Mouse (Mus musculus) thymus, postnatal 10 days (tissue): ENCODE measurements at regions not wholly inside any gene's neighbourhood (a gene's known extent, or its start where the extent isn't known, plus 50 kb on each side); places are given as distances from the start of the nearest gene placed in this dataset.

Experiments used
- DNase-seq, 2 experiments: peaks; one replicate each; pipeline ENCODE4 v3.0.0; 2021; ENCODE audit warnings: low spot score in 2 of 2

DNA sequence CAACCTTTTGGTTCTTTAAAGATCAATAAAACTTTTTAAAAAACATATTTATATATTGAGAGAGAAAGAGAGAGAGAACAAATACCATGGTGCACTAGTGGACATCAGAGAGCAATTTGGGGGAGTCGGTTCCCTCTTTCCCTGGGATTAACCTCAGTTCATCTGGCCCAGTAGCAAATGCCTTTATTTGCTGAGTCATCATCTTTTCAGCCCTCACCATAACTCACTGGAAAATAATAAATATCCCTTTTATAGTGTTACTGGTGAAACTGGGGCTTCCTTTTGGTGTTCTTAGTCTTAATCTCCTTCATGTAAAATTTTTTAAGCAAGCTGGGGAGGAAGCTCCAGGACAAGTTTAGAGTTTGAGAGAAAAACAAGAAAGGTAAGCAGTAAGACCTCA is 105.3 kb upstream of the Arg1 start:
- DNase-seq, result no peak

DNA sequence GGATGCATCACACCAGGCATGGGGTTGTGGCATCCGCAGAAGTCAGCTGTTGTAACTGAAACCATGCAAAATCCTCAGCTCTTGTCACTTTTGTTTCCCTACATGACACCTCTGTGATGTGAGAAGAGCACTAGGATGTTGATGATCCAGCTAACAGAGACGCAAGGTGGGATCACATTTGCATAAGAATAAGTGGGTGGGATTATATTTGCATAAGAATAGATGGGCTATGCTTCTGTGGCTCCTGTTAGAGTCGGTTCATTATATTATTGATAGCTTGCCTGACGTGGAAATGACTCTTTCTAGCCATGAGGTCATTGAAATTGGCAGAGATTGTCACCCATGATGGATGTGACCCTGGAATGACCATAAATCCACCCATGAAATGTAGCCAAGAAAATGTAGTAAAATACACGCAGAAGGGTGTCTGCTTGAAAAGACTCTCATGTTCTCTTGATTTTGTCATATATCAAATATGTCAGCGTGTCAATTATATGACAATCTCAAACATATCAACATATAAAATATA is 102.2 kb upstream of the Arg1 start:
- DNase-seq, result no peak

DNA sequence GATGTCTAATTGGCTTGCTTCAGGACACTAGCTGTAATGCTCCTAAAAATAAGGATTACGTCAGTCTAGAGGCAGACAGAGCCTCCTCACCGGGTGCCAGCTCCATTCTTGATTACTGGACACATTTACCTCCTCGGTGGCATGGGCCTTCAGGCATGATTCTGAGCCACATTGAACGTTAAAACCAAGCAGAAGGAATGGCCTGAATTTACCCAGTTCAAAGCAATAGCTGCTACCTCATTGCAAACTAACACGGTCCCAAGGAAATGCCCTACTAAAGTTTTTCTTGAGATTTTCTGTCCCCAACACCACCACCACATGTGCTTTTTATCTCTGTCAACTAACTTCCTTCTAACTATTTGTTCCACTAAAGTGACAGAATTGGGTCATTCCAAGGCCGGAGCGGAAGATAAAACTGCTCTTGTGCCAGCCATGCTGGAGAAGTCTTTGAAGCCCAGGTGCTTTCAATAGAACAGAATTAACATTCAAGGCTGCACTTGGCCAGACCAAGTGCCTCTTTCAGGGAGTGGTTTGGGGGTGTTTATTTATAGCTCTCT is 96.4 kb upstream of the Arg1 start:
- no peak for DNase-seq

DNA sequence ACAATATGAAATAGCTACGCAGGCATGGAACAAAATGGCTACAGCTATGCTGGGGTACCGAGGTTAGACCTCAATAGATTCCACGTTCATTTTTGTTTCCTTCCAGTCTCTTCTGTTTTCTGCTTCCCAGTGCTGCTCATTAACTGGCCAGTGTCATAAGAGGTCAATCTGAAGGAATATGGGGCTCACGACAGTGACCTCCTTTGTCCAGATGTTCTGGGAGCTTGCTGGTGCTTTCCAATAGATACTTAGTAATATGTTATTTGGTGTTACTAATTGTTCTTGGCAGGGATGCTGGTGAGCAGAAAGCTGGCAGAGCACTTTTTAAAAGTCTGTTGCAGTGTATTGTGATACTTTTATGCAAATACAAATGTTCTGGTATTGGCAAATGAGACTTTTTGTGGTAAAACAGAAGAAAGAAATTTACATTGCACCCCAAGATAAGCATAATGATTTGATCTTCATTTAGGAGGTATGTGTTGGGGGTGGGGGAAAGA is 95.8 kb upstream of the Arg1 start:
- DNase-seq, result no peak

DNA sequence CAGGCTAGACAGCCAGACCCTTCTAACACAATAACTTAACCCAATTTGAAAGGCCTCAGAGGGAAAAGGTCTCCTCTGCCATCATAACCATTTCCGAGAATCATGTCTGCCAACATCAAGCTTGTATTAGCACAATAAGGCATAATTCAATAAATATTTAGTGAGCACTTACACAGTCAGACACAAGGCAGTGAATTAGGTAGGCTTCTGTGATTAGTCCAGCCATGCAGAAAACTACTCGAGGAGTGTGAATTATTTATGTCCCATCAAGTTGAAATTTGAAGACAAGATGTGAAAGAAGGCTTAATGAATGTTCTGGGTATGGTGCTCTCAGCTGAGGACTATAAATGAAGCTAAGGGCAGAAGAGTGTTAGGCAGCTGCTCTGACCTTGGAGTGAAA is 91.7 kb upstream of the Arg1 start:
- no peak for DNase-seq

DNA sequence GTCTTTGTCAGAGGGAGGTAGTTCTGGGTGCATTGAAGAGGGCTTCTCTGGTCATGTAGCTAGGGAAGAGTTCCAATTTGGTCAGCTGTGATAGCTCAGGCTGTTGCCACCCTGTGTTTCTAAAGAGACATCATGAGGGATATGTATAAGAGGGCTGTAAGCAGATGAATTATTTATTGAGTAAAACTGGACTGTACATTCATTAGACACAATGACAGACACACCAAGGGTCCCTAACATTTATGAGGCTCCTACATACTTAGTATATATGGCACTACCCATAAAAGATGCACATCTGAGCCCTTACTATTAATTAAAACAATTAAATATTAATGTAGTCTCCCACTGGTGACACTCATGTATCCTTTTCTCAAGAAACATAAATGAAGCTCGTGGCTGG is 90.6 kb upstream of the Arg1 start:
- no peak for DNase-seq

DNA sequence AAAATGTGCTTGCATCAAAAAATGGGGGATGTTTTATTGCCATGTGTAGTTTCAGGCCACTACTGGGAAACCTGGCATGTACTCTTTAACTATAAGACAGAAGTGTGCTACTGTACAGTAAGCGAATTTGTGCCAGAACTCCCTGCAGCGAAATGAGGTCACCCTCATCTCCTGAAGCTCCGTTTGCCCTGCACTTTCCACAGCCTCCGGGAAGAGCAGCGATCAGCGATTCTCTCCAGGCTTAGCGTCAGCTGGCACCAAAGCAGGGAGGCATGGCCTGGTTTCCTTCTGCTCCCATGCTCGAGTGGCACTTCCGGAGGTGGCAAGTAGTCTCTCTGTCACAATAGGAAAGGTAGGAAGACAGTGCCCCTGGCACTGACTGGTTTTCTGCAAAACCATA is 88.8 kb upstream of the Arg1 start:
- no peak for DNase-seq

DNA sequence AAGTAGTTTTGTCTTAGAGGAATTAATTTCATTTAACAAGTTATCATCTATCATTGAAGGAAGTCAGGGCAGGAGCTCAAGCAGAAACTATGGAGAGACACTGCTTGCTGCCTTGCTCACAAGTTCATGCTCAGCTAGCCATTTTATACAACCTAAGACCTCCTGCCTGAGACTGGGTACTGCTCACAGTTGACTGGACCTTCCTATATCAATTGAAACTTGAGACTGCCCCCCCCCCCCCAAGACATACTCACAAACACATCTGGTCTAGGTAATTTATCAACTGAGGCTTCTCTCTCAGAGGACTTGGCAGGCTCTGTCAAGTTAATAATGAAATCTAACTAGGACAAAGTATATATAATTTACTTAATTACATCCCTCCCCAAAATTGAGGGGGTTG is 84.8 kb upstream of the Arg1 start:
- no peak for DNase-seq

DNA sequence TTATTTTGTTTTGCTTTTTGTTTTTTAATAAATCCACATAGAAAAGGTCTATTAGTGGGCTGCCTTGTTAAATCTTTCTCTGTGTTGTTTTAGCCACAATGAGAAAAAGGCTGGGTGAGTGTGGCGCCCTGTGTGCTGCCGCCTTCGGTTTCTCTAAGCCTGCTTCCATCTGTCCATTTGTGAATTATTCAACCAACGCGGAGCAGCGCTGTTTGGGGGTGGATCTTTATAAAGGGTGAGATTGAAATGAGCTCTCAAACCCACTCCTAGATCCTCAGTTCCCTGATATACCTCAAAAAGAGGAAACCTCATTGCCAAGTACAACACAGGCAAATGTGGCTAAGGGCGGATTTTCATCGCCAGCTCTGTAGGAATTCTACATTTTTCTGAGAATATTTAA is 74.0 kb upstream of the Arg1 start:
- no peak for DNase-seq

DNA sequence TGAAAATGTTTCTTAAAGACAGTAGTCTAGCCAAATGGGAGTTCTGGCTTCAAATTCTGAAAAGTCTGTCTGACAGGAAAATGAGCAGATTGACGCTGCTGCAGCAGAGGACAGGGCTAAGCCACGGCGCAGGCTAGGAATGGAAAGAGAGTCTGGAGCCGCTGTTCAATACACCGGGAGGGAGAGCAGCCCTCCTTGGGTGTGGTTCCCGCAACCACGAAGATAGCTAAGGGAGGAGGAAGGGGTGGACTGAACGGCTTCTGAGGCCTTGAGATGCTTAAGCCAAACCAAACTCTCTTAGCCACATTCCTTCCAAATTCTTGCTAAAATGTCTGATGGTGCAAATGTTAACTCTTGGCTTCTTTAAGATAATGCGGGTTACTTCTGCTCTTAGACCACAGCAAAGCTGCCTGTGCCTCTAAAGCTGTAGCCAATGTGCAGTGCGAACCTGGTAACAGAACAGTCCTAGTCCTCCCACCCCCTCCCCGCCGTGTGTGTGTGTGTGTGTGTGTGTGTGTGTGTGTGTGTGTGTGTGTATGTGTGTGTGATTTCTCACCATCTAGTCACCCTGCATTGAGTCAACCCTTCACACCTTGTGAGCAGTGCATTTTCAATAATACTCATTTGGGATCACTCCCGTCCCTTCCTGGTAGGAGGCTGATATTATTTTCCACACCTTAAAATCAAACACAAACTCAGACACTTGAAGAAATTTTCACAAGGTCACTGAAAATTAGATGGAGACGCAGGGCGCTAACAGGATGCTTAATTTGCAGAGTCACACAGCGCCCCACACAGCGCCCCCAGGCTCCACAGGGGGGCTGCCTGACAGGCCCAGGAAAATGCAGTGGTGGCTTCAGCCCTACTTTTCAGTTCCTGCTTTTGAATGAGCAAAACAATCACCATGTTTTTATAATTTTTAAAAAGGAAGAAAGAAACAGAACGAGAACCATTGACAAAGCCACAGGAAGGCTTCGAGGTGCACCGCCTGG is 73.2 kb upstream of the Arg1 start:
- DNase-seq, result no peak

DNA sequence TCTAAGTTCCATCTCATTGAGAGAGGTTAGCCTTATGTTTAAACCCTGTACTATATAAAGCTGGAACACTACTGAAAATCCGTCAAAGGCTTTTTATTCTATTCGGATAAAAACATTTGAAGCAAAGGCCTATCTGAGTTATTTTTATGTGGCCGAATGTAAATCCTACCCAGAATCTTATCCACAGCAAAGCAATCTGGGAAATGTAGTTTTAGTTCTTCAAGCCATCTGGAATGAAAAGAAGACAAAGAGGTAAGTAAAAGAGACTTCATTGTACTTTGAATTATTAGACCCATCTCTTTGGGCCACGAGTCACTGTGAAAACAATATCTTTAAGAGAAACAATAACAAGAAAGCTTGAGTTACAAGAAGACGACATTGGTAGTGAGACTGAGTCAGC is 72.5 kb upstream of the Arg1 start:
- DNase-seq, result no peak

DNA sequence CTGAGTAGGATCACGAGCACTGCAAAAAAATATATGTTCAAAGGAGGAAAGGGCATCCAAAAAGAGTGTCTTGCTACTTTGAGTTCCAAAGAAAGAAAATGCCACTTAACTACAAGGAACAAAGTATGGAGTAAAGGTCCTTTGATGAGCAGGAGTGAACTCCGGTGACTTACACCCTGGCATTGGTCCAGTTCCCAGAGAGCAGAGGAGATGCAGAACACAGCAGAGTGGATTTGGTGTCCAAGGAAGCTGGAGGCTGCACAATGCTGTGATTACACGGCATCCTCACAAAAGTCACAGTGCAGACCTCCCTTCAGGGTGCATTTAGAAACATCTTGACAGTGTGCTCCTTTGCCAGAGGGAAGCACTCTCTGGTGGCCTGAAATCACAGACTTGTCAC is 70.4 kb upstream of the Arg1 start:
- DNase-seq, result no peak

DNA sequence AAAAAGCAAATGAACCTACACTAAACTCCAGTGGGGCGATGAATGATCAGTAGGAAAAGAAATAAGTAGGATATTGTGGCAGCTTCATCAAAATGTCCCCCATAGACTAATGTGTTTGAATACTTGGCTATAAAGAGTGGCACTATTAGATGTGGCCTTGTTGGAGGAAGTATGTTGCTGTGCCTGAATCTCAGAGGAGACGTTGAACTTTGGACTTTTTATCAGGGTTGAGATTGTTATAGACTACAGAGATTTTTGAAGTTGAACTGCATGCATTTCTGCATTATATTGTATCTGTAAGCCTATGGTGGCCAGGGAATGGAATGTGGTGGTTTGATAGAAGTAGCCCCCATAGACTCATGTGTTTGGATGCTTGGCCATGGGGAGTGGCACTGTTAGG is 68.5 kb upstream of the Arg1 start:
- DNase-seq, result no peak

DNA sequence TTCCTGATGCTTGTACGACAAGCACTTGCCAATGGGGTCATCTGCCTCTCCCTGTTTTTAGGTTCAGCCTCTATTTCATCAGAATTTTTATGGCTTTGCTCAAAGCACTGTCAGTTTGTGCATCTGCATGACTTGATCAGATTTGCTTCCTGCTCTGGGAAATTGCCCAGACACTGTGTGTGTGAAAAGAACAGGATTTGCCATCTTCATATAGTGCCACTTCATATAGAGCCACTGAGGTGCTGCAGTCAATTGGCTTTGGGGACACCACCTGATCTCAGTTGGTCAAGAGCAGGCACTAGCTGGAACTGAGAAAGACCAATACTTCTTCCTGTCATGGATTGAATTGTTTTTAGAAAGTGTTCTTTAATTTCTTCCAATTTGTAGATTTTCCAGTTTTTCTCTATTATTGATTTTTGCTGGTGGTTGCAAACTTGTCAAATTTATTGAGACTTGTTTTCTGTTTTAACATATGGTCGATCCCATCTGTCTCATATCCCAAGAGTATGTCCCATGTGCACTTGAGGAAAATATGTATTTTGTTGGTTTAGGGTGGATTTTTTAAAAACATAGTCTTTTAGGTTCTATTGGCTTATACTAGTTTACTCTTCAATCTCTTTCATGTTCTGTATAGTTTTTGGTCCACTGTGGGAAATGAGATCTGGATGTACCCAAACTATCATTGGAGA is 62.8 kb upstream of the Arg1 start:
- DNase-seq, result no peak

DNA sequence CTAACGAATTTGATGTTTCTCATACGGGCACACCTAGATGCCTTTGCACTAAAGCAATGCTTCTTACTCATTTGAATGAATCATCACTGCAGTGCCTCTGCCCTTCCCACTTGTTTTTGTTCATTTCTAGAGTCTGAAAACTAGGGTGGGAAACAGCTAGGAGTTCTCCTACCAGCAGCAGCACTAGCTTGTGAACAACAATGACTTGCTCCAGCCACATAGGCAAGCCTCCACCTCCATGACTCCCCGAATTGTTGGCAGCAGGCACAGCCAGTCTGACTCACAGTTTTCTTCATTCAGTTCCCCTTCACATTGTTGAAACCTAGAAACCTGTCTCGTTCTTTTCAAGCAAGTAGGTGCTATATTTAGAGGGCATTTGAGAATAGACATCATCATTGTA is 57.5 kb upstream of the Arg1 start:
- no peak for DNase-seq

DNA sequence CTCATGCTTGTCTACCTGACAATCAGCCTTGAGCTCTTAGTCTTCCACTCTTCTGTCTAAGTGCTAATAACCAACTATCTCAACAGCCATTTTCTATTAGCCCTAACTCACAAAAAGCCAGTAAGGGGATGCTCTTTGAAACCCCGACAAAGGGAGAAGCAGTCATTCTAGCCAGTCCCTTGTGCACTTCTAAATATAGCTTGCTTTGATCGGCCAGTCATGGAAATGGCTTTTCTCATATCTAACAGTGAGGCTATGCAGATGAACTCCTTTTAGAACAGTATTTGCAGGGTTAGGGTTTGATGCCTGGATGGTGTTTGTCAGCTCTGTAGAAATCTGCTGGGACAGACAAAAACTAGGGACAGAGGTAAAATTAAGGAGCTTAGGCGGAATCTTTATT is 54.5 kb upstream of the Arg1 start:
- DNase-seq, result no peak
